Mouse (Mus musculus): ENCODE measurements at regions not wholly inside any gene's neighbourhood (a gene's known extent, or its start where the extent isn't known, plus 50 kb on each side); places are given as distances from the start of the nearest gene placed in this dataset.

- TF ChIP-seq POLR2A (IDR thresholded peaks at IDR 0.05; ENCODE audit: insufficient read depth, low read length) (no peak), EP300 (IDR thresholded peaks at IDR 0.05; ENCODE audit: insufficient read depth, low read depth, low read length) (no peak), CTCF (IDR thresholded peaks at IDR 0.05; ENCODE audit: low read depth, low read length) (no peak)
These were observed 439.7 kb upstream of the Atp11b start for GRCm38 (mm10) chr3:35314177-35314576.
